Mouse (Mus musculus) ES-Bruce4 (cell line): ENCODE data around the gene Tmem170b. TPM values are rescaled to one million over a fixed set of nuclear protein-coding genes. Genes with fewer than 3 reads are reported as not detected.
"Not testable (repeated sequence)": the region's sequence is repeated elsewhere in the genome, so short reads cannot be mapped to it uniquely, and the experiment has no call there.

Source experiments
- H3K27ac ChIP-seq: 2 replicates; pipeline ENCODE4 v1.5.1; 2012; ENCODE audit warnings: low read length, inconsistent platforms; ENCODE audit not compliant: insufficient read depth
- H3K27me3 ChIP-seq: 2 replicates; pipeline ENCODE4 v1.6.1; 2012; ENCODE audit warnings: mild to moderate bottlenecking, low read length, inconsistent platforms; ENCODE audit not compliant: control insufficient read depth, poor library complexity, insufficient read depth, severe bottlenecking
- H3K36me3 ChIP-seq: 2 replicates; pipeline ENCODE4 v1.6.1; 2012; ENCODE audit warnings: inconsistent platforms, mild to moderate bottlenecking, low read length, moderate library complexity; ENCODE audit not compliant: control insufficient read depth, poor library complexity, insufficient read depth, severe bottlenecking
- H3K4me1 ChIP-seq: one replicate; pipeline ENCODE4 v1.8.1; 2011; ENCODE audit warnings: low read length; ENCODE audit not compliant: control insufficient read depth, insufficient read depth
- H3K4me3 ChIP-seq: 2 replicates; pipeline ENCODE4 v1.5.1; 2011; ENCODE audit warnings: low read depth, mild to moderate bottlenecking, low read length
- H3K9ac ChIP-seq: 2 replicates; pipeline ENCODE4 v1.6.1; 2012; ENCODE audit warnings: low read depth, mild to moderate bottlenecking, inconsistent platforms; ENCODE audit not compliant: poor library complexity, severe bottlenecking
- H3K9me3 ChIP-seq: replicated peaks from 2 replicates; pipeline ENCODE4 v1.6.1; 2012; ENCODE audit warnings: mild to moderate bottlenecking, low read length, inconsistent platforms; ENCODE audit not compliant: control insufficient read depth, poor library complexity, insufficient read depth, severe bottlenecking
- CTCF ChIP-seq: IDR thresholded peaks from one replicate; pipeline ENCODE4 v1.8.1; 2011; ENCODE audit warnings: low read depth, low read length
- EP300 ChIP-seq: IDR thresholded peaks from 2 replicates; pipeline ENCODE4 v1.6.1; 2011; ENCODE audit warnings: low read depth, low read length; ENCODE audit not compliant: insufficient read depth
- POLR2A ChIP-seq: IDR thresholded peaks from one replicate; pipeline ENCODE4 v1.8.1; 2011; ENCODE audit warnings: low read length; ENCODE audit not compliant: insufficient read depth
- polyA plus RNA-seq: library from polyadenylated mRNA; stranded (reverse); fragments of >200 nt; gene quantifications from 2 replicates; pipeline ENCODE4 v1.2.4, GENCODE M21; 2011; ENCODE audit warnings: low read depth; ENCODE audit not compliant: missing spikeins, insufficient read depth, insufficient read length

Tmem170b gene
- polyA plus RNA-seq, 1 experiment: 9.0 TPM

DNA sequence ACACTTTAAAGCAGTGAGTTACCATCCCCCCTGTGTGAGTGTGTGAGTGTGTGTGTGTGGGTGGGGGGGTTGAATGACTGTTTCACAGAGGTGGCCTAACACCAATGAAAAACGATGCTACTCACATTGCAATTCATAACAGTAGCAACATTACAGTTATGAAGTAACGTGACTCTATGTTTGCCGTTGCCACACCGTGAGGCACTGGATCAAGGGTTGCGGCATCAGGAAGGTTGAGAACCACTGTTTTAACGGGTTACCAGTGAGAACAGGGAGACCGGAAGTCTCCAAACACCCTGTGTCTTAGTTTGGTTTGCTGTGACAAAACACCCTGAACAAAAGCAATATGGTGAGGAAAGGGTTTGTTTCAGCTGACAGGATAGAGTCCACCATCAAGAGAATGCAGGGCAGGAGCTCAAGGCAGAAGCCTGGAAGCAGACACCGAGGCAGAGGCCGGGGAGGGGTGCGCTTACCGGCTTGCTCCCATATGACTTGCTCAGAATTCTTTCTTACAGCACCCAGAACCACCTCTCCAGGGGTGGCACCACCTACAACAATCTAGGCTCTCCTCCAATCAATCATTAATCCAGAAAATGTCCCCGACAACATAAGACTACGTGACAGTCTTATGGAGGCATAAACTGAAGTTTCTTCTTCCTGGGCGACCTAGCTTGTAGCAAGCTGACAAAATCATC lies 57.9 kb downstream of the Tmem170b start:
- no peak overlapping the region for H3K4me3 ChIP-seq
- no peaks in the 10 kb centered on the region for H3K4me1 ChIP-seq

DNA sequence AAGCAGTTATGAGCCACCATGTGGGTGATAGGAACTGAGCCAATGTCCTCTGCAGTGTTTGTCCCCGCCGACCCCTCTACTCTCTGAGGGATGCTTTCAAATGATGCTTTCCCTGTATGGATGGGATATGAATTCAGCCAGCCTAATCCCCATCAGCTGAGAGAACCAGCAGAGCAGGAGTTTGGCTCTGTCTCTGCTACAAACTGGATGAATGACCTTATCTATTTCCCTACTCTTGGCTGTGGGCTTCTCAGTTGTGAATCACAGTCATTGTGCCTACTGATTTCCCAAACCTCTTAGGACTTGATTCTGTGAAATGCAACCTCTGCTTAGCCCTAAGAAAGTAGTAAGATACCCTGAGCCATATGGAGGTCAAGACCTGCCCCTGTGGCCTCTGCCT lies 64.2 kb downstream of the Tmem170b start:
- no peaks in the 10 kb centered on the region for H3K4me1 ChIP-seq
- no peak overlapping the region for H3K27ac ChIP-seq
- TF ChIP-seq EP300 (no peak), POLR2A (no peak), CTCF (no peak)
- H3K9ac ChIP-seq: no peak overlapping the region
- H3K9me3 ChIP-seq: no peaks in the 10 kb centered on the region
- no peak overlapping the region for H3K4me3 ChIP-seq
- H3K27me3 ChIP-seq: no peaks in the 10 kb centered on the region
- H3K36me3 ChIP-seq: no peaks in the 10 kb centered on the region

More for the DNA sequence above, 57.9 kb downstream of the Tmem170b start:
- TF ChIP-seq CTCF (no peak), EP300 (no peak), POLR2A (no peak)
- Histone ChIP-seq H3K9me3 (no peaks in the 10 kb centered on the region), H3K36me3 (no peaks in the 10 kb centered on the region), H3K9ac (no peak overlapping the region), H3K27ac (no peak overlapping the region), H3K27me3 (no peaks in the 10 kb centered on the region)

GRCm38 (mm10) chr13:41670386-41671130 lies 64.9 kb downstream of the Tmem170b start:
- H3K27me3 ChIP-seq: no peaks in the 10 kb centered on the region
- no peaks in the 10 kb centered on the region for H3K9me3 ChIP-seq
- H3K4me3 ChIP-seq: no peak overlapping the region
- no peak overlapping the region for H3K27ac ChIP-seq
- no peak overlapping the region for H3K9ac ChIP-seq
- H3K4me1 ChIP-seq: no peaks in the 10 kb centered on the region
- no peak for TF ChIP-seq POLR2A
- no peak for TF ChIP-seq CTCF
- TF ChIP-seq EP300: no peak
- no peaks in the 10 kb centered on the region for H3K36me3 ChIP-seq

- Histone ChIP-seq H3K36me3 (no peaks in the 10 kb centered on the region), H3K4me3 (no peak overlapping the region), H3K4me1 (no peaks in the 10 kb centered on the region), H3K27me3 (no peaks in the 10 kb centered on the region), H3K27ac (no peak overlapping the region), H3K9ac (no peak overlapping the region), H3K9me3 (no peaks in the 10 kb centered on the region)
- TF ChIP-seq CTCF (no peak), POLR2A (no peak), EP300 (no peak)
These were observed 65.5 kb downstream of the Tmem170b start for GRCm38 (mm10) chr13:41671136-41671705.

GRCm38 (mm10) chr13:41672904-41673303 lies 67.2 kb downstream of the Tmem170b start:
- not testable (repeated sequence) for H3K27ac ChIP-seq, H3K9me3 ChIP-seq, H3K4me1 ChIP-seq, H3K36me3 ChIP-seq, H3K27me3 ChIP-seq, H3K4me3 ChIP-seq, H3K9ac ChIP-seq

GRCm38 (mm10) chr13:41673541-41673940 lies 67.8 kb downstream of the Tmem170b start:
- Histone ChIP-seq H3K27me3 (no peaks in the 10 kb centered on the region), H3K9me3 (no peaks in the 10 kb centered on the region), H3K9ac (no peak overlapping the region), H3K27ac (no peak overlapping the region), H3K36me3 (no peaks in the 10 kb centered on the region), H3K4me3 (no peak overlapping the region), H3K4me1 (no peaks in the 10 kb centered on the region)
- TF ChIP-seq EP300 (no peak), CTCF (no peak), POLR2A (no peak)

DNA sequence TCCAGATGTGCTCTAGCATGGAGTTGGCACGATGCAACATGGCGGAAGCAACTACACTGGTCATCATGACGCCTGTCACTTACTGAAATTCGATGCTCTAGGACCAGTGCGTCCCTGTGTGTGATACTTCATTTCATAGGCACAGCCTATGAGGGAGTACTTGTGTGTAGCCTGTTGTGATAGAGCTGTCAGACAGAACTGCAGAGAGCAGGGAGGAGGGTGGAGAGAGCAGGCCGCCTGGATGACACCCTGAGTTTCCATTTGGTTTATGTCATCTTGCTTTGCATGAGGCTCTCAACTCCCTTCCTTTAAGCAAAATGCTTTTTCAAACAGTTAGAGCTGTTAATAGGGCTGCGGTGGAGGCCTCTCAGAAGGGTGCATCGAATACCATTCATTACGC lies 68.9 kb downstream of the Tmem170b start:
- not testable (repeated sequence) for H3K4me1 ChIP-seq, H3K27me3 ChIP-seq, H3K27ac ChIP-seq, H3K4me3 ChIP-seq, H3K9ac ChIP-seq, H3K9me3 ChIP-seq, H3K36me3 ChIP-seq
